Mouse (Mus musculus) heart, adult 2 months (tissue): ENCODE measurements around the gene Tbxas1.

ENCODE experiments used
- CTCF ChIP-seq: fragments of 200-600 bp; IDR thresholded peaks from 2 replicates; pipeline ENCODE4 v1.8.1; 2022; ENCODE audit warnings: antibody characterized with exemption, mild to moderate bottlenecking, moderate library complexity
- EP300 ChIP-seq: fragments of 200-500 bp; IDR thresholded peaks from 2 replicates; pipeline ENCODE4 v1.6.1; 2011; ENCODE audit warnings: low read depth, low read length, control low read depth; ENCODE audit not compliant: insufficient read depth
- POLR2A ChIP-seq: fragments of 200-500 bp; IDR thresholded peaks from 2 replicates; pipeline ENCODE4 v1.6.1; 2011; ENCODE audit warnings: mild to moderate bottlenecking, low read depth, low read length, control low read depth; ENCODE audit not compliant: insufficient read depth

- no peak for TF ChIP-seq CTCF
- TF ChIP-seq EP300 = no peak
- TF ChIP-seq POLR2A = no peak
Observed at GRCm38 (mm10) chr6:39072664-39073063, 197.5 kb downstream of the Tbxas1 start.
